ENCODE assay signal across 11 mouse cellular contexts in genomic region chr8:12324991-12325601, GRCm38 (mm10). TPM values are rescaled to one million over a fixed set of nuclear protein-coding genes. Genes with fewer than 3 reads are reported as not detected.
DNase-seq lines count a peak whose midpoint lies in the region; ATAC-seq and TF ChIP-seq lines count a peak whose summit lies in the region.
"Had no signal": no experiment of that assay in that cellular context is flagged by ENCODE, and none has a peak within 500 bp of the region (broad histone marks: within the 10 kb centered on the region; RNA-seq: fewer than 3 reads in every experiment).

No protein-coding gene starts in this region.

- H3K9ac ChIP-seq in forebrain, embryonic 11.5 days (ENCODE audit: low read length) = no peak overlapping the region
- H3K9ac ChIP-seq in limb, embryonic 11.5 days (ENCODE audit: low read length) = no peak overlapping the region
- H3K9ac ChIP-seq: liver, embryonic 15.5 days had no signal

- H3K9me3 ChIP-seq in forebrain, embryonic 11.5 days (ENCODE audit: control insufficient read depth, low read length) = no peaks in the 10 kb centered on the region
- no peaks in the 10 kb centered on the region for H3K9me3 ChIP-seq in limb, embryonic 11.5 days (ENCODE audit: control insufficient read depth, low read length)
- H3K9me3 ChIP-seq: liver, embryonic 15.5 days had no signal

- H3K4me2 ChIP-seq in forebrain, embryonic 11.5 days (ENCODE audit: low read depth, low read length, severe bottlenecking) = peak overlapping the region; percentile 26; the same call in 1 of the 2 replicates
- no peak overlapping the region for H3K4me2 ChIP-seq in limb, embryonic 11.5 days (ENCODE audit: low read depth, severe bottlenecking)
- H3K4me2 ChIP-seq: liver, embryonic 15.5 days had no signal

- no peaks in the 10 kb centered on the region for H3K36me3 ChIP-seq in forebrain, embryonic 11.5 days (ENCODE audit: control insufficient read depth, insufficient read depth, low read length)
- H3K36me3 ChIP-seq in limb, embryonic 11.5 days (ENCODE audit: control insufficient read depth, insufficient read depth, low read length) = no peaks in the 10 kb centered on the region
- H3K36me3 ChIP-seq: liver, embryonic 15.5 days had no signal

- H3K27me3 ChIP-seq in forebrain, embryonic 11.5 days (ENCODE audit: control insufficient read depth, insufficient read depth, low read length) = peaks cover 47% of the 10 kb centered on the region
- 0 out of 2 replicates have a peak, but pooled peaks cover 4% of the 10 kb centered on the region for H3K27me3 ChIP-seq in limb, embryonic 11.5 days (ENCODE audit: control insufficient read depth, insufficient read depth, low read length)

- no peak overlapping the region; the same call in 1 of the 2 replicates for H3K4me3 ChIP-seq in layer of hippocampus, adult 2 months
- no peak overlapping the region for H3K4me3 ChIP-seq in forebrain, embryonic 11.5 days (ENCODE audit: low read depth, low read length)
- no peak overlapping the region; the same call in 1 of the 2 replicates for H3K4me3 ChIP-seq in limb, embryonic 11.5 days (ENCODE audit: low read depth, low read length)
- H3K4me3 ChIP-seq: liver, embryonic 15.5 days had no signal

- 14% methylated on average over 16 of the region's 16 CpGs for WGBS in forebrain, embryonic 11.5 days
- WGBS in limb, embryonic 11.5 days = 23% methylated on average over 16 of the region's 16 CpGs

- no peak for TF ChIP-seq CTCF in layer of hippocampus, adult 2 months (conservative IDR thresholded peaks at IDR 0.05)

- DNase-seq in layer of hippocampus, adult 2 months (ENCODE audit: low spot score in 2 of 2) = no peak
- no peak for DNase-seq in layer of hippocampus, adult 8-10 months (ENCODE audit: low spot score in 2 of 2)
- DNase-seq in forebrain, embryonic 11.5 days (ENCODE audit: low spot score) = peak; percentile 72
- peak; percentile 38 for DNase-seq in limb, embryonic 11.5 days (ENCODE audit: low spot score)
- DNase-seq in retina, postnatal 1 day = peak; percentile 65
- no peak for DNase-seq in frontal cortex, adult 2 months (ENCODE audit: extremely low spot score in 1 of 2, low spot score in 1 of 2)
- DNase-seq in gastrocnemius, adult 8-10 months (ENCODE audit: low spot score in 2 of 2) = no peak
- no peak for DNase-seq in spleen, adult 12 weeks (ENCODE audit: low spot score)
- DNase-seq: cerebellum, postnatal 14 days had no signal

- no peak for ATAC-seq in forebrain, embryonic 11.5 days (replicated peaks; ENCODE audit: low FRiP score)
- ATAC-seq in limb, embryonic 11.5 days (ENCODE audit: insufficient number of reproducible peaks, low FRiP score, low TSS enrichment, low read depth) = no peak

- H3K4me1 ChIP-seq in forebrain, embryonic 11.5 days (replicated peaks; ENCODE audit: control insufficient read depth, insufficient read depth, low read length) = peaks cover 38% of the 10 kb centered on the region
- H3K4me1 ChIP-seq in limb, embryonic 11.5 days (ENCODE audit: control insufficient read depth, insufficient read depth, low read length) = peaks cover 7% of the 10 kb centered on the region
- H3K4me1 ChIP-seq: liver, embryonic 15.5 days had no signal

- peak overlapping the region; percentile 65 for H3K27ac ChIP-seq in layer of hippocampus, adult 2 months
- H3K27ac ChIP-seq in forebrain, embryonic 11.5 days (ENCODE audit: low read depth, low read length) = no peak overlapping the region
- H3K27ac ChIP-seq in limb, embryonic 11.5 days (replicated peaks; ENCODE audit: low read depth, low read length) = no peak overlapping the region
- H3K27ac ChIP-seq: liver, embryonic 15.5 days had no signal

RNA-seq across cellular contexts. Expression of gene A230072I06Rik, which starts 46.5 kb away (rescaled TPM):
- not detected for total RNA-seq in layer of hippocampus, adult 2 months (2021)
- total RNA-seq in layer of hippocampus, adult 8-10 months (2022) = not detected
- not detected in 2 replicates for polyA plus RNA-seq in forebrain, embryonic 11.5 days (2014; fragmentation: Nextera tagmentation; extraction: Ambion mirVana)
- not detected in 2 replicates for polyA plus RNA-seq in limb, embryonic 11.5 days (2014; fragmentation: Nextera tagmentation; extraction: Ambion mirVana)
- 0.08 and 0.12 TPM in 2 replicates for polyA plus RNA-seq in frontal cortex, adult 2 months (2012; rRNA removed)
- not detected for total RNA-seq in gastrocnemius, adult 8-10 months (2022)
- polyA plus RNA-seq: liver, embryonic 15.5 days; small intestine, adult 2 months had no signal

Comparison
In these comparisons a context has a peak if more than half of its experiments do, and no peak if none do; other contexts are left out.
1. DNase-seq: peak in forebrain, embryonic 11.5 days (single experiment), limb, embryonic 11.5 days (single experiment) and retina, postnatal 1 day (single experiment); none in layer of hippocampus, adult 2 months (0 of 2), layer of hippocampus, adult 8-10 months (0 of 2), frontal cortex, adult 2 months (0 of 2), gastrocnemius, adult 8-10 months (0 of 2) and spleen, adult 12 weeks (single experiment).